8 mouse cellular contexts compared by ENCODE assay signal in the genomic region with DNA sequence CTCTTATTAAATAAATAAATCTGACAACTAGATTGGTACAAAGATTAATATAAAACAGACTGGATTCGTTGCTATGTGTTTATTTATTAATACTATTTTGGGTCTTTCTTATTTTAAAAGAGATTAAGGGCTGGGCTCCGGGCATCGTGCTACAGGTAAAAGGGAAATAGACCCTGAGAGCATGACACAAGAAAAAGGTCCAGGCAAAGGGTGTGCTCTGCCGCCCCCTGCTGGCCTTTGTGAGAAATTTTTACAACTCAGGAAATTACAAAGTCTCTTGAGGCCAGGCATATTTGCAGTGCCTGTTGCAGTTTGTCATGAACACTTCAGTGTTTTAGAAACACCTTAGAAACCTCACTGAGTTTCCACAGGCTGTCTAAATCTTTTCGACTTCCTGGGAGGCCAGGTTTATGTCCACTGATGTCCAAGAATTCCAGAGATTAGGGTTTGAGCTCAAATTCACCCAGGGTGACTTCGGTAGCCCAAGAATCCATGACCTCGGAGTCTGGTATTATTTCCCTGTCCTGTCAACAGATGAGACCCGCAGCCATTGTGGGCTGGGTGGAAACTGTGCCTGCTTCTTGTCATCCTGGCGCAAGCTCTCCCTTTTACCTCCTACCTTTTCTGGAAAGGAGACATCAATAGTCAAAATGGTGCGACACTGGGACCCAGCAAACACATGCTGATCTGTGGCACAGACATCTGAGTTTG. TPM values are rescaled to one million over a fixed set of nuclear protein-coding genes. Genes with fewer than 3 reads are reported as not detected.
DNase-seq lines count a peak whose midpoint lies in the region; ATAC-seq and TF ChIP-seq lines count a peak whose summit lies in the region.

No protein-coding gene starts in this region.

- H3K4me2 ChIP-seq in intestine, postnatal 0 days (replicated peaks; ENCODE audit: low read depth): no peak overlapping the region
- H3K4me2 ChIP-seq in midbrain, embryonic 14.5 days (ENCODE audit: low read length): no peak overlapping the region

- peak; percentile 92 for TF ChIP-seq CTCF in intestine, postnatal 0 days (IDR thresholded peaks at IDR 0.05; ENCODE audit: low read depth)

- no peak overlapping the region for H3K27ac ChIP-seq in intestine, postnatal 0 days (ENCODE audit: low read depth, low read length)
- no peak overlapping the region for H3K27ac ChIP-seq in midbrain, embryonic 14.5 days (replicated peaks; ENCODE audit: low read depth, low read length)

- 37% methylated on average over 10 of the region's 10 CpGs for WGBS in intestine, postnatal 0 days
- 46% methylated on average over 10 of the region's 10 CpGs for WGBS in midbrain, embryonic 14.5 days

- H3K9ac ChIP-seq in intestine, postnatal 0 days (ENCODE audit: low read depth, low read length): no peak overlapping the region
- H3K9ac ChIP-seq in midbrain, embryonic 14.5 days (replicated peaks; ENCODE audit: low read length): no peak overlapping the region

- no peaks in the 10 kb centered on the region for H3K9me3 ChIP-seq in intestine, postnatal 0 days (ENCODE audit: control insufficient read depth)
- H3K9me3 ChIP-seq in midbrain, embryonic 14.5 days (ENCODE audit: control insufficient read depth, low read length): no peaks in the 10 kb centered on the region

- H3K27me3 ChIP-seq in intestine, postnatal 0 days (replicated peaks; ENCODE audit: control insufficient read depth, insufficient read depth, low read length): no peaks in the 10 kb centered on the region
- no peaks in the 10 kb centered on the region for H3K27me3 ChIP-seq in midbrain, embryonic 14.5 days (ENCODE audit: control insufficient read depth, insufficient read depth, low read length)

- H3K4me1 ChIP-seq in intestine, postnatal 0 days (replicated peaks; ENCODE audit: control insufficient read depth, insufficient read depth, low read length): no peaks in the 10 kb centered on the region
- H3K4me1 ChIP-seq in midbrain, embryonic 14.5 days (ENCODE audit: control insufficient read depth, insufficient read depth, low read length): no peaks in the 10 kb centered on the region

- no peak overlapping the region for H3K4me3 ChIP-seq in intestine, postnatal 0 days (ENCODE audit: low read depth, low read length)
- H3K4me3 ChIP-seq in midbrain, embryonic 14.5 days (replicated peaks; ENCODE audit: low read depth, low read length): no peak overlapping the region

- peak; percentile 39; the same call in 1 of the 2 replicates for ATAC-seq in intestine, postnatal 0 days
- ATAC-seq in midbrain, embryonic 14.5 days (ENCODE audit: low FRiP score, low TSS enrichment): no peak

- no peaks in the 10 kb centered on the region for H3K36me3 ChIP-seq in intestine, postnatal 0 days (ENCODE audit: control insufficient read depth, insufficient read depth)
- H3K36me3 ChIP-seq in midbrain, embryonic 14.5 days (ENCODE audit: control insufficient read depth, insufficient read depth, low read length): no peaks in the 10 kb centered on the region

- DNase-seq in cerebellum, postnatal 14 days: peak; percentile 67 to 71
- DNase-seq in cerebellum, adult 11 months: no peak
- DNase-seq in right cerebral cortex, adult 18-20 months: peak; percentile 28
- DNase-seq in right cerebral cortex, postnatal 36 days (ENCODE audit: low spot score in 2 of 2): no peak
- peak; percentile 30 to 36 for DNase-seq in cerebellum, postnatal 36 days
- DNase-seq in midbrain, embryonic 14.5 days: peak; percentile 89
- peak; percentile 76 for DNase-seq in thymus, postnatal 4 days

RNA-seq across cellular contexts. Expression of gene Rcbtb2, which starts 24.0 kb away (rescaled TPM):
- 31.8 and 32.2 TPM in 2 replicates for polyA plus RNA-seq in intestine, postnatal 0 days (2015; fragmentation: Nextera tagmentation; extraction: Ambion mirVana)
- 58.7 and 80.0 TPM in 2 replicates for polyA plus RNA-seq in midbrain, embryonic 14.5 days (2014; fragmentation: Nextera tagmentation; extraction: Ambion mirVana)

RNA-seq across cellular contexts. Expression of gene Cysltr2, which starts 49.9 kb away (rescaled TPM):
- 0.30 and 0.41 TPM in 2 replicates for polyA plus RNA-seq in intestine, postnatal 0 days (2015; fragmentation: Nextera tagmentation; extraction: Ambion mirVana)
- 0.16 TPM in 1 of 2 replicates, not detected in the other for polyA plus RNA-seq in midbrain, embryonic 14.5 days (2014; fragmentation: Nextera tagmentation; extraction: Ambion mirVana)

Comparison
In these comparisons a context has a peak if more than half of its experiments do, and no peak if none do; other contexts are left out.
1. DNase-seq: peak in cerebellum, postnatal 14 days (2 of 2), right cerebral cortex, adult 18-20 months (single experiment), cerebellum, postnatal 36 days (2 of 2), midbrain, embryonic 14.5 days (single experiment) and thymus, postnatal 4 days (single experiment); none in cerebellum, adult 11 months (single experiment) and right cerebral cortex, postnatal 36 days (0 of 2).